Mouse (Mus musculus) cerebellum, postnatal 4 days (tissue): ENCODE measurements around the gene Prrt1.

Source experiments
- DNase-seq, 2 experiments: peaks; one replicate each; pipeline ENCODE4 v3.0.0; 2022; ENCODE audit warnings: low spot score in 2 of 2, mixed read lengths in 1 of 2

Gene Prrt1

DNA sequence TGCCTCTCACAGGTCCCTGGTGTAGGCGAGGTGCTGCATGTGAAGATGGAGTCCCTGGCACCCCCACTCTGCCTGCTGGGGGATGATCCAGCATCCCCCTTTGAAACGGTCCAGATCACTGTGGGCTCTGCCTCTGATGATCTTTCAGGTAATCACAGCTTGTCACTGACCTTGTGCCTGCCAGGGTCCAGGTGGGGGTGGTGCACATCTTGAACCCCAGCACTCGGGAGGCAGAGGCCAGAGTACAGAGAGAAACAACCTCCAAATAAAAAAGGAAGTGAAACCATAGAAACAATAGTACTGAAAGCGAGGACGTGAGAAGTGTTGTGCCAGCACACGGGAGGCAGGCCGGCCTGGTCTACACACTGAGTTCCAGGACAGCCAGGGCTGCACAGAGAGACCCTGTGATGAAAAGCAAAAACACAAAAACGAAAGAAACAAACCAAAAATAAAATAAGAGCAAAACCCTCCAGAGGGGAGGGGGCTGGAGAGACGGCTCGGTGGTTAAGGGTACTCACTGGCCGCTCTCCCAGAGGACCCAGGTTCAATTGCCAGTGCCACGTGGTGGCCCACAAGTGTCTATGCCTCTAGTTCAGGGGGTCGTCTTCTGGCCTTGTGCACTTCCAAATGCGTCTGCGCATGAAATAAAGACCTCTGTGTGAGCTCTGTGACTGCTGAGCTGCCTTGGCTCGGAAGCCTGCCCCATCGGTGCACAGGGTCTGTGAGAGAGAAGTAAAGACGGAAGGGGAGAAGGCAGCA lies 20.0 kb downstream of the Prrt1 start:
- DNase-seq, result no peak

DNA sequence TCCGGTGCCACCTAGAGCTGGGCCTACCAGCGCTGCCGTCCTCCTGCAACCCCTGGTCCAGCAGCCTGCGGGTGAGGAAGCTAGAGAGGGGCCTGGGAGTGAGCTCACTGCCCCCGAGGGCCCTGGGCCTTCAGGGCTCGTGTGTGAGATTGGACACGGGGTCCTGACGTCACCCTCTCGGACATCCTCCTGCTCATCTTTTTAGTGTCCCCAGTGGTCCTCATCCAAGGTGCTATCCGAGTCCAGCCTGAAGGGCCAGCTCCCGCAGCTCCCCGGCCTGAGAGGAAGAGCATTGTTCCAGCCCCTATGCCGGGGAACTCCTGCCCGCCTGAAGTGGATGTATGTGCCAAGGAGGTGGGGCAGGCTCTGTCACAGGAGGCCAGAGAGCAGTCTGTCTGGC lies 21.4 kb downstream of the Prrt1 start:
- no peak for DNase-seq

DNA sequence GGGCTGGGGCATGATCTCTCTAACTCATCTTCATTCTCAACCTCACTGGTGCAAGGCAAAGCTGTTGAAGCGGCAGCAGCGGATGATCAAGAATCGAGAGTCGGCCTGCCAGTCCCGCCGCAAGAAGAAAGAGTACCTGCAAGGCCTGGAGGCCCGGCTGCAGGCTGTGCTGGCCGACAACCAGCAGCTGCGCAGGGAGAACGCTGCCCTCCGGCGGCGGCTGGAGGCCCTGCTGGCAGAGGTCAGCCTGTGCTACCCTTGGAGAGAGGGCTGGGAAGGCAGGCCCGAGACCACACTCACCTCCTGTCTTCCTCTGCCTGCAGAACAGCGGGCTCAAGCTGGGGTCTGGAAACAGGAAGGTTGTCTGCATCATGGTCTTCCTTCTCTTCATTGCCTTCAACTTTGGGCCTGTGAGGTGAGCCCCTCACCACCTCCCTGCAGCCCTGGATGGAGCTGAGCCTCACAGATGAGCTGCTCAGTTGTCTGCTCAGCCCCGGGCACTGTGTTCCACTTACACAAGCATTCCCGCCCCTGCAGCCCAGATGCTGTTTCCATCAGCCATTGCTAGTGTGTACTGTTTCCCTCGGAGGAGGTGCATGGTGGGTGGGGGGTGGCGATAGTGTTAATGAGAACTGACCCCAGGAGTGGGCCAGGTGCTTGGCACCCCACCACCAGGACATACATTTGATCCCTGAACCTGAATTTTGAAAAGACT lies 22.3 kb downstream of the Prrt1 start:
- DNase-seq, result no peak

DNA sequence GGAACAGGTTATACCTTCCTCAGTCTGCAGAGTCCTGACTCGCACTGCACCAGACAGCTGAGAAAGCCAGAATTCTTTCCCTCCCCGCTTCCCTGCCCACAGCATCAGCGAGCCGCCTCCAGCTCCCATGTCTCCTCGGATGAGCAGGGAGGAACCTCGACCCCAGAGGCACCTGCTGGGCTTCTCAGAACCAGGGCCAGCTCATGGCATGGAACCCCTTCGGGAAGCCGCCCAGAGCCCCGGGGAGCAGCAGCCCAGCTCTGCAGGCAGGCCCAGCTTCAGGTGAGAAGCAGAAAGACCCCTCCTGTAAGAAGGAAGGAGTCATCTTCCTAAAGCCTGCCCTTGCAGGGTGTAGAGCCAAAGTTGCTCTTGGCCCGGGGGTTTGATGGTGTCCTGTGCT lies 23.2 kb downstream of the Prrt1 start:
- no peak for DNase-seq

DNA sequence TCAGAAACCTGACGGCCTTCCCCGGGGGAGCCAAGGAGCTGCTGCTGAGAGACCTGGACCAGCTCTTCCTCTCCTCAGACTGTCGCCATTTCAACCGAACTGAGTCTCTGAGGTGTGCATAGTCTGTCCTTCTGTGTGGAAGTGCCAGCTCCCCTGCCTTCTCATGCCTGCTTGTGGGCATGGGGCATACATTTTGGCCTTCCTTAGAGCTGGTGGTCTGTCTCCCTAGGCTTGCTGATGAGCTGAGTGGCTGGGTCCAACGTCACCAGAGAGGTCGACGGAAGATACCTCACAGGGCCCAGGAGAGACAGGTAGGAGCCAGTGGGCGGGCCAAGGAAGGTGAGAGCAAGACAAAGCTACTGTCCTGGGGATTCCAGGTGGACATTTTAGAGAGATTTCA lies 23.7 kb downstream of the Prrt1 start:
- DNase-seq, result no peak

DNA sequence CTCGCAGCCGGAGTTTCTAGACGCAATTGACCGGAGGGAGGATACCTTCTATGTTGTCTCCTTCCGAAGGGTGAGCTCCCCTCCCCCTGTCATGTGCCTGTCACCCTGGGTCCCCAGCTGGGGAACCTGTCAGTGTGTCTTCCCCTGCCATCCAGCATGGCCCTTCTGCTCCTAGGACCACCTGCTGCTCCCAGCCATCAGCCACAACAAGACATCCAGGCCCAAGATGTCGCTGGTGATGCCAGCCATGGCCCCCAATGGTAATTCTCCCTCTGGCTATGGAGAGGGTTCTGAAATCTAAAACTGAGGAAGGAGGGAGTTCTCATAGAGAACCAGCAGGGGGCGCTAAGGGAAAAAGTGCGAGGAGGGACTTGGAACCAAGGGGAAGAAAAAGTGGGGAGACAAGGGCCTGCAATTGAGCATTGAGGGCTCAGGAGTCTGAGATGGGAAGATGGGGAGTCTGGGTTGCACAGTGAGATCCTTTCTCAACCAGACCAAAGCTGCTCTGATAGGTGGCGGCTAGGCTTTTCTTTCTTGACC lies 24.5 kb downstream of the Prrt1 start:
- DNase-seq, result no peak

DNA sequence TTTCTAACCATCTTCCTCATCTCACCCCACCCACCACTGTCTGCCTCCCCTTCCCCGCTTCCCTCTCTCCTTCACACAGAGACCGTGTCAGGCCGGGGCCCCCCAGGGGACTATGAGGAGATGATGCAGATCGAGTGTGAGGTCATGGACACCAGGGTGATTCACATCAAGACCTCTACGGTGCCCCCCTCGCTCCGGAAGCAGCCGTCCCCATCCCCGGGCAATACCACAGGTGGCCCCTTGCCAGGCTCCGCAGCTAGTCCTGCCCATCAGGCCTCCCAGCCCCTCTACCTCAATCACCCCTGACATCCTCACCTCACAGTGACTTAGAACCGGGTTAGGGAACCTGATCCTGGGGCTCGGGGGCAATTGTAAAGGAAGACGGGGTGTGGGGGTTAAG lies 25.1 kb downstream of the Prrt1 start:
- DNase-seq, result no peak

DNA sequence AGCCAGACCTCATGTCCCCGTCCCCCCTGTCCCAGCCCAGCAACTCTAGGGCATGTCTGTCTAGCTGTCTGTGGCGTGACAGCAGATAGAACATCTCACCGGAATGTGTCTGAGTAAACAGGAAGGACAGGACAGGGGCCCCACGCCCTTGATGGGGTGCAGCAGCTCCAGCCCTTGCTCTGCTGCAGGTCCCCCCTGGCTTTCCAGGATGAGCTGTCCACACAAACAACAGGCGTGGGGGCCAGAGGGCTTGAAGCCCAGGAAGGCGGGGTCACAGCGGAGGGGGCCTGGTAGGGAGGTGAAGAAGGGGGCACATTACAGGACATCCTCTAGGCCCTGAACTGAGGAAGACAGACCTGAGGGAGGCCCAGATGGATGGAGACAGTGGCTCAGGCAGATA lies 25.8 kb downstream of the Prrt1 start:
- no peak for DNase-seq

DNA sequence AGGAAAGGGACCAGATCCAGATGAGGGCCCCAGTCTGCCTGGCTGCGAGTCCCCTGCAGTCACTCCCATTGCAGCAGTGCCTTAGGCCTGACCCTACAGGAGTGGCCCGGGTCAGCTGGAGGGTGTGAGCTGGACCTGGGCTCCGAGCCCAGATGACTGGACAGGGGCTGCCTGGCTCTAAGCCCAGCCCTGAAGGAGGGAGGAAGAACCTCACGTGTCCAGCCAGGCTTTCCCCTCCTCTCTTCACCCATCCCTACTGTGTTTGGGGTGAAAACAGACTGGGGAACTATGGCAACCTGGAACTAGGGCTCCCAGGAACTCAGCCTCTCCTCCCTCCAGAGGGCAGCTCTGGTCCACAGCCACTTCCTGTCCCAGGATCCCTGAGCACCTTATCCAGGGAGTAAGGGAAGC lies 26.3 kb downstream of the Prrt1 start:
- DNase-seq, result no peak

DNA sequence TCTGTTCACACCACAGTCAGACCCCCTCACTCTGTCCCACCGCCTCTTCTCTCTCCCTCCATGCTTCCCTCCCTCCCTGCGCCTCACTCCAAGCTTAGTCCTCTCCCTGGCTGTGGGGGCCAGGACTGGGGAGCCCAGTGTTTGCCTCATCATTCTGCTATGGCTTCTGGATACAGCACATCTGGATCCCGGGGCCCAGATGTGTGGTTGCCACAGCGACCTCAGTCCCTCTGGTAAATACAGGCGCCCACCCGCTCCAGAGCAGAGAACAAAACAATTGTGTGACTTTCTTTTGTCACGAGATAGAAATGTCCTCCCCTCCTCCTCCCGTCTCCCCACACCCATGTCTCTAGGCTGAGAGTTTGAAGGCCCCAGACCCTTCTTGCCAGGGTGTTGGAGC lies 27.3 kb downstream of the Prrt1 start:
- no peak for DNase-seq

DNA sequence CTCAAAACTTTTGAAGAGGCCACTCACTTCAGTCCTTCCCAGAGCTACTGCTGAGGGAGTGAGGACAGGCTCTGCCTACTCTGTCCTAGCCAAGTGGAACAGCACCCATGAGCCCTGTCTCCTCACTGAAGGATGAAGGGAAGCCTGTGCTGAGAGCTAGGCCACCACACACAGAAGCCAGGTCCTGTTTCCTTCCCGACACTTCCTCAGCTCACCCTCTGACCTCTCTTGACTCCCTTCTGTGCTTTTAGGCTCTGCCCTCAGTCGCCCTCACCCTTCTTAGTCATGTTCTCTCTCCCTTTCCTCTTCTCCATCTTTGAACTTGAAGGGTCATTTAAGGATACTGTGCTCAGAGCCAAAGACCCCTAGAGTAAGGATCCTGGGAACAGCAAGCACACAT lies 27.9 kb downstream of the Prrt1 start:
- DNase-seq, result no peak

DNA sequence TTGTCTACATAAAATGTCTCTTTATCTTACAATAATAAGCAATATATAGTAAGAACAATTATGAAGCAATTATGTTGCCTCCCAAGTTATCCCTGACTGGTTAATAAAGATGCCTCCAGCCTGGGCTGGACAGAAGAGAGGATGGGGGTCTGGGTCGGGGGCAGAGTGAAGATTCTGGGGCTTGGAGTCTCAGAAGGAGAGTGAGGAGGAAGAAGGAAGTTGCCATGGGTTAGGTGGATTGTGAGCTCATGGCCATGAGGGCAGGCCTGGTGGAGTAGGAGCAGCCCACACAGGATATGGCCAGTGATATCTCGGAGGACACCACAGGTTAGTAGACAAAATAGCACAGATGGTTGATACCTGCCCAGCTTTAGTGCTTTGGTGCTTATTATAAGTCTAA lies 28.8 kb downstream of the Prrt1 start:
- DNase-seq, result no peak

DNA sequence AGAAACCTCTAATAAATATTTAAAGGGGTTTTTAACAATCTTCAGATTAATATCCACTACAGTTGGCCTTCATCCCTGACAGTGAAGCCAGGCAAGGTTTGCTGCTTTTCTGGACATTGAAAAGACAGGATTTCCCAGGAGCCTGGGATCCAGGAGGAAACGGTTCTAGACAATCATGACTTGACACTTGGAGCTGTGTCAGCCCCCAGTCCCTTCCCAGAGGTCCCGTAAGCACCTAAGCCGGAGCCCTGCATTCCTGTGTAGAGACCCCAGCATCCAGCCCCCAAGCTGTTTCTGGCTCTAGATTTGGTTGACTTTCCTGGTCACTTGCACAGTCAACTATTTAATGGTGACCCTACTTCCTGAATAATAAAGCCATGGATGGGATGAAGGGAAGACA lies 29.3 kb downstream of the Prrt1 start:
- no peak for DNase-seq

DNA sequence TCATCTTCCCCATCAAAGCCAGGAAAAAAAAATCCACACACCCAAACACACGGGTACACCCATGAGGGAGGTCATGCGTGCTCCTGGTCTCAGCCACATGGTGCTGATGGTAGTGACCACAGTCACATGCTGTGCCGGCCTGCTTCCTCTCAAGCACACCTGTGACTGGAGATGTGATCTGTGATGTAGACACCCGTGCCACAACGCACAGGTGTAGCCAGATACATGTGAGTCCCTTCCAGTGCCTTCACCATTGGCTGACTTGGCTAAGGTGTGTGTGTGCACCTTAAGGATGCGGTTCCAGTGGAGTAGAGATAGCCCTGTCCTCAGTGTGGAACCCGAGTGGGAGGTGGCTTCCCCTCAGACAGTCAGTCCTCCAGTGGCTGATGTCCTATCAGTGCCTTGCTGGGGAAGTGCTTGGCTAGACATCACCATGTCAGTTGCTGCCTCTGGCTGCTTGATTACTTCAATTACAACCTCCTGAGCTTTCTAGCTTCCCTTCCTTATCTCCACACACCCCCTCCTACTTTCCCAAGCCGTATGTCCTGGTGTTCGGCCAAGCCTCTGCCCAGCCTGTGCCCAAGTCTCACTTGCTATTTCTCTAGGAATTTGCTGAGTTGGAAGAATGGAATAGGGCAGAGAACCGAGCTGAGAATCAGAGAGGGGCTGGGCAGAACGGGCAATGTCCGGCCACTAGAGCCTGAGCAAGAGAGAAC lies 30.0 kb downstream of the Prrt1 start:
- DNase-seq, result no peak

DNA sequence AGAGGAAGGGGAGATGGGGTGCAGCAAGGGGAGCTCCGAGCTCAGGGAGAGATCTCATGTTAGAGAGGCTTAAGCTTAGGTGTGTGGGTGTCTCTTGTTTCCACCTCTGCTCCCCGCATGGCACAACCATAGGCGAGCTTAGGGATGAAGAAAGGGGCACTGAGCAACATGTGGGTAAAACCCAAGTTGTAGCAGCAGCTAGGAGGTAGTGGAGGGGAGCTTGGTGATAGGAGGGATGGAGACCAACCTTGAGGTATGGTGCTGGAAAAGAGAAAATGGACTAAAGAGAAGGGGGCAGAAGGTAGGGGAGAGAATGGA lies 30.5 kb downstream of the Prrt1 start:
- DNase-seq, result no peak

DNA sequence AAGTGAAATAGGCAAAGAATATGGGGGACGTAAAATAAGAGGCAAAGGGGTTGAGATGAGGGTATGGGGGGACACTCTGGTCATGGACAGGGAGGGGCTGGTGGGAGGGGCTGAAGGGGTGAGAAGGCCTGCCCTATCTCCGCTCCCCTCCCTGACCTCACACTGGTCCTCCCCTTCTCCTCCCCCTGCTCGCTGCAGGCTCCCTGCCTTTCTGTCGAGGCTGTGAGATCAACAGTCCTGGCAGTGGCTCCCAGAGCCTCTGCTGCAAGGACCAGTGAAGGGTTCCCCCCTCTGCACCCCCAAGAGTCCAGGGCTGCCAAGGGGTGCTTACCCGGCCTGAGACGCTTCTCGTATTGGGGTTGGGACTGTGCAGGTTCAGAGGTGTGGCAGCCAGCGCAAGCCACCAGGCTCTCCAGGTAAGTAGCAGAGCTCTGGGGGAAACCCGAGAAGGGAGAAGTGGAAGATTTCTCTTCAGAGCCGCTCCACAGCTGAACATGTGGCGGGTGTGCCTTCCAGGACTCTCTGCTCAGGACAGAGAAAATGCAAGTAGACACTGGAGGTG lies 31.0 kb downstream of the Prrt1 start:
- DNase-seq, result no peak

DNA sequence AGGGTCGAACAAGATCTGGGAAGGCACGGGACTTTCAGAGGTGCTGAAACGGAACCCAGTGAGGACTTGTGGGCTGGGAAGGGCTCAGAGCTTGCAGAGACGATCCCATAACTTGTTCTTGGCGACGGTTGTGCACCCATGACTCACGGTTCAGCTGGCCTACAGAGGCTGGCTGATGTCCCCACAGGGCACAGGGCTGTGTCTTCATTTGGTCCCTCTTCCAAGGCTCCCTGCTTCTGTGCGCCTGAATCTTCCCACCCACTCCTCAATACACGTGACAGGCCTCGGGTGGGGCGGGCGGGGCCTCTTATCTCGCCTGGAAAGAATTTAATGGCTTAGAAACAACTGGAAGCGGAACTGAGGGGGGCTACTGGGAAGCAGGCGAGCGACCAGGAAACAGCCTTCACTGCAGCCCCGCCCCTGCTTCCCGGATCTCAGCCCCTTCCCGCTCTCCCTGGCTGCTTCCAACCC lies 31.8 kb downstream of the Prrt1 start:
- no peak for DNase-seq

DNA sequence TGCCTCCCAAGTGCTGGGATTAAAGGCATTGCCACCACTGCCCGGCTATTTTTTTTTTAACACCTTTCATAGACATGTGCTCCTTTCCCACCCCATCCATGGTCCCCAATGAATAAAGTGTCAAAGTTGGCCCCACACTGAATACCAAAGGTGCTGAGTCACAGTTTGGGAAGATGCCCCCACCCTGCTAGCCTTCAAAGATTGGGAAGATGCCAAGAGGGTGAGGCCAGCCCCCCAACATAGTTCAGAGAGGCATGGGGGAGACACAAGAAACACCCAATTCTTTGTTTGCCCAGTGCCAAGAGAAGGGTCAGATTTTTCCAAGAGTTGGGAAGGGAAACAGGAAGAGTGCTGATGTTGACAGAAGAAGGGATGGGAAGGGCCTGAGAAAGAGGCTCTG lies 33.1 kb downstream of the Prrt1 start:
- no peak for DNase-seq

DNA sequence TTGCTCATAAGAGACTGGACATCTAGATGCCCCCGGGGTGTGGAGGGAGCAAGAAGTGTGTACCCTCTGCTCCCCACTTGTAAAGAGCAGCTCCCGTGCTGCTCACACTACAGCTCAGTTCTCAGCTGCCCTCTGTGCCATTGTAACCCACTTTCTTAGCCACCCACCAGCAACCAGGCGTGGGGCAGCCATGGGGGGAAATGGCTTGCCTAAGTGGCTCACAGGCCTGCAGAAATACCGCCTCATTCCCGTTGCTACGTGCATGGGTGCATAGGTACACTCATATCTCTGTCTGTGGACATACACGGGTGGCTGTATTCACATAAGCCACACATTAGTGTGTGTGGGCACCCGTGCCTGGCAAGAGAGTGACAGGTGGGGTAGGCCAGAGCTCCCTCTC lies 33.6 kb downstream of the Prrt1 start:
- DNase-seq, result no peak

DNA sequence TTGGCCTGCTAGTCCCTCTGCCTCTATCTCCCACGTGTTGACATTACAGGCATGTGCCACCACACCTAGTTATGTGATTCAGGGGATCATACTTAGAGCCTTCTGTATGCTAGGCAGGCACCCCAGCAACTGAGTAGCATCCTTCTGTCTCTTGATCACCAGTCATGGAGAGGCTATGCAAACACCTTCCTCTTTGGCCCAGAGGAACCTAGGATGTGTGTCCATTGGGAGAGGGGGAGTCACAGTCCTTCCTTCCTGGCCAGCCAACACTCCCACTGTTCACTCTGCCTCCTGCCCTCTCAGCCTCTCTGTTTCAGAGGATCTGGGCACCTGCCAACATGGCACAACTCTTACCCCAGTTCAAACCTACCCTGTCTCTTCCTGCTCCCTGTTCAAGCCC lies 34.2 kb downstream of the Prrt1 start:
- no peak for DNase-seq

DNA sequence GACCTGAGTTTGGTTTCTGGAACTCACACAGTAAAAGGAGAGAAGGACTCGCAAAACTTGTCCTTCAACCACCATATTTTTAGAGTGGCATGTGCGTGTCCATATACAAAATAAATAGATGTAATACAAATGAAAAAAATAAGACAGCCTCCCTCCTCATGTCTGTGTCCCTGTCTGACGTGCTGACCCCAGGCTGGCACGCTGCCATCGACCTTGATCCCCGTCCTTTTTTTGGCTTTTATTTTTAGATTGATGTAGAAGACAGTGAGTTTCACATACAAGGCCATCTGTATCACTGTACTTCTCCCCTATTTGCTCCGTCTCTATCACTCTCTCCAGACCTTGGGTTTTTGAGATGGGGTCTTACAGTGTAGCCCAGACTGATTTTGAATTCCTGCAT lies 35.1 kb downstream of the Prrt1 start:
- DNase-seq, result no peak

DNA sequence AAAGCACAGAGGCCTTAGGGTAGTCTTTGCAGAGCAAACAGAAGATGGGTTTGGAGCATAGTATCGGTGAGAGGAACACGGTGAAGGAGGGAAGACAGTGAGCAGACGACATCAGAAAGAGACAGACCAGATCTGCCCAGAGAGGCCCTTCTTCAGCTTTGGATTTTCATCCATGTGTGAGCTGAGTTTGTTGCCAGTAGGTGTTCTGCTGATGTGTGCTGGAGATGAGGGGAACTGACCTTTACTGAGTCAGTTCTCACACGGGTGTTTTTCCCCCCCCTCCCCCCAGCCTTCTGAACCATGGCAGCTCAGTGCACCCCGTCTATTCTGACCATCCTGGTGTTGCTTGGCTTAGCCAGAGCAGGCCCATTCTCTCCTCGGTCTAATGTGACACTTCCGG lies 40.9 kb downstream of the Prrt1 start, which contains the start of gene Tnxb:
Gene Tnxb, plus strand, starts transcription at position 301 of the 400 bp plus-strand sequence.
- DNase-seq, result no peak
